Mouse (Mus musculus) heart, embryonic 12.5 days (tissue): Measurements from ENCODE around the gene Setd3. TPM values are rescaled to one million over a fixed set of nuclear protein-coding genes. Genes with fewer than 3 reads are reported as not detected.

ENCODE experiments used
- ATAC-seq: fragments of 200-750 bp; cut with Nextera tagmentation; 2 replicates; pipeline ENCODE4 v1.8.0; 2017; ENCODE audit warnings: moderate TSS enrichment, moderate library complexity; ENCODE audit not compliant: insufficient number of reproducible peaks, low FRiP score
- H3K27ac ChIP-seq: fragments of 300-500 bp; sonication (generic); 2 replicates; pipeline ENCODE4 v1.5.1; 2016; ENCODE audit warnings: mild to moderate bottlenecking, moderate library complexity; ENCODE audit not compliant: poor library complexity, severe bottlenecking
- H3K27me3 ChIP-seq: fragments of 300-500 bp; sonication (generic); replicated peaks from 2 replicates; pipeline ENCODE4 v1.6.1; 2016; ENCODE audit warnings: mild to moderate bottlenecking, moderate library complexity
- H3K36me3 ChIP-seq: fragments of 300-500 bp; sonication (generic); 2 replicates; pipeline ENCODE4 v1.6.1; 2016; ENCODE audit warnings: mild to moderate bottlenecking, moderate library complexity
- H3K4me1 ChIP-seq: fragments of 300-500 bp; sonication (generic); replicated peaks from 2 replicates; pipeline ENCODE4 v1.6.1; 2016; ENCODE audit warnings: mild to moderate bottlenecking
- H3K4me2 ChIP-seq: fragments of 300-500 bp; sonication (generic); 2 replicates; pipeline ENCODE4 v1.6.1; 2016; ENCODE audit warnings: mild to moderate bottlenecking, moderate library complexity
- H3K4me3 ChIP-seq: fragments of 300-500 bp; sonication (generic); 2 replicates; pipeline ENCODE4 v1.5.1; 2016; ENCODE audit warnings: mild to moderate bottlenecking
- H3K9ac ChIP-seq: fragments of 300-500 bp; sonication (generic); 2 replicates; pipeline ENCODE4 v1.6.1; 2016; ENCODE audit warnings: mild to moderate bottlenecking, moderate library complexity
- H3K9me3 ChIP-seq: fragments of 300-500 bp; sonication (generic); replicated peaks from 2 replicates; pipeline ENCODE4 v1.6.1; 2016; ENCODE audit warnings: mild to moderate bottlenecking, moderate library complexity
- WGBS: fragments of 180-500 bp; shearing (Covaris S2); methylation state at CpG from one replicate; pipeline ENCODE4 v1.1.7; 2016; 5-methylcytosine and 5-hydroxymethylcytosine counted together
- polyA plus RNA-seq: library from polyadenylated mRNA; unstranded; fragments of >200 nt; fragmentation: Nextera tagmentation; extraction: Ambion mirVana; gene quantifications from 2 replicates; pipeline ENCODE4 v1.2.1, GENCODE M21; 2016

The Setd3 gene
- polyA plus RNA-seq, 1 experiment from 2014 or later: 83.1 TPM

- Histone ChIP-seq H3K27me3 (no peaks in the 10 kb centered on the region), H3K4me1 (peaks cover 38% of the 10 kb centered on the region), H3K27ac (no peak overlapping the region), H3K4me3 (no peak overlapping the region), H3K9me3 (no peaks in the 10 kb centered on the region), H3K36me3 (no peaks in the 10 kb centered on the region), H3K4me2 (no peak overlapping the region), H3K9ac (no peak overlapping the region)
- 63% methylated on average over 8 of the region's 8 CpGs for WGBS
- no peak for ATAC-seq
Measured at GRCm38 (mm10) chr12:108174606-108175505, 4.3 kb downstream of the Setd3 start.

- no peak for ATAC-seq
- no peak overlapping the region for H3K9ac ChIP-seq
- H3K9me3 ChIP-seq: no peaks in the 10 kb centered on the region
- peaks cover 47% of the 10 kb centered on the region for H3K4me1 ChIP-seq
- H3K27ac ChIP-seq: no peak overlapping the region
- H3K36me3 ChIP-seq: no peaks in the 10 kb centered on the region
- 58% methylated on average over 4 of the region's 4 CpGs for WGBS
- H3K4me3 ChIP-seq: no peak overlapping the region
- H3K4me2 ChIP-seq: no peak overlapping the region
- H3K27me3 ChIP-seq: no peaks in the 10 kb centered on the region
Measured at GRCm38 (mm10) chr12:108172639-108173038, 6.5 kb downstream of the Setd3 start.

GRCm38 (mm10) chr12:108171336-108171735 is 7.8 kb downstream of the Setd3 start:
- Histone ChIP-seq H3K27ac (no peak overlapping the region), H3K4me1 (peaks cover 43% of the 10 kb centered on the region)

GRCm38 (mm10) chr12:108170467-108170866 is 8.6 kb downstream of the Setd3 start:
- no peaks in the 10 kb centered on the region for H3K36me3 ChIP-seq
- H3K4me1 ChIP-seq: peaks cover 45% of the 10 kb centered on the region
- no peak overlapping the region for H3K27ac ChIP-seq
- no peaks in the 10 kb centered on the region for H3K9me3 ChIP-seq
- no peaks in the 10 kb centered on the region for H3K27me3 ChIP-seq
- no peak overlapping the region for H3K4me3 ChIP-seq
- ATAC-seq: no peak
- WGBS: 86% methylated on average over 3 of the region's 3 CpGs
- H3K4me2 ChIP-seq: no peak overlapping the region
- no peak overlapping the region for H3K9ac ChIP-seq

More at GRCm38 (mm10) chr12:108171336-108171735, 7.8 kb downstream of the Setd3 start:
- H3K36me3 ChIP-seq: no peaks in the 10 kb centered on the region
- no peak overlapping the region for H3K4me2 ChIP-seq
- H3K4me3 ChIP-seq: no peak overlapping the region
- H3K27me3 ChIP-seq: no peaks in the 10 kb centered on the region
- ATAC-seq: no peak
- H3K9me3 ChIP-seq: no peaks in the 10 kb centered on the region
- H3K9ac ChIP-seq: no peak overlapping the region

GRCm38 (mm10) chr12:108168909-108169308 is 10.2 kb downstream of the Setd3 start:
- ATAC-seq: no peak
- no peak overlapping the region for H3K4me3 ChIP-seq
- no peaks in the 10 kb centered on the region for H3K27me3 ChIP-seq
- H3K4me1 ChIP-seq: peaks cover 41% of the 10 kb centered on the region
- H3K4me2 ChIP-seq: no peak overlapping the region
- H3K36me3 ChIP-seq: peaks cover 4% of the 10 kb centered on the region
- no peak overlapping the region for H3K9ac ChIP-seq
- WGBS: 57% methylated on average over 3 of the region's 3 CpGs
- no peaks in the 10 kb centered on the region for H3K9me3 ChIP-seq
- H3K27ac ChIP-seq: no peak overlapping the region

GRCm38 (mm10) chr12:108163706-108164105 is 15.4 kb downstream of the Setd3 start:
- no peak overlapping the region for H3K4me2 ChIP-seq
- WGBS: 75% methylated on average over 3 of the region's 3 CpGs
- ATAC-seq: no peak
- H3K9me3 ChIP-seq: no peaks in the 10 kb centered on the region
- H3K36me3 ChIP-seq: peaks cover 42% of the 10 kb centered on the region
- no peak overlapping the region for H3K4me3 ChIP-seq
- no peak overlapping the region for H3K27ac ChIP-seq
- no peak overlapping the region for H3K9ac ChIP-seq
- H3K4me1 ChIP-seq: peaks cover 17% of the 10 kb centered on the region
- no peaks in the 10 kb centered on the region for H3K27me3 ChIP-seq

- Histone ChIP-seq H3K4me1 (peaks cover 7% of the 10 kb centered on the region), H3K36me3 (peaks cover 51% of the 10 kb centered on the region), H3K9ac (no peak overlapping the region), H3K9me3 (no peaks in the 10 kb centered on the region), H3K4me3 (no peak overlapping the region), H3K27me3 (no peaks in the 10 kb centered on the region), H3K27ac (no peak overlapping the region), H3K4me2 (no peak overlapping the region)
- 88% methylated on average over 1 of the region's 1 CpGs for WGBS
- ATAC-seq: no peak
Measured at GRCm38 (mm10) chr12:108162036-108162435, 17.1 kb downstream of the Setd3 start.

GRCm38 (mm10) chr12:108159863-108160262 is 19.3 kb downstream of the Setd3 start:
- no peak overlapping the region for H3K4me3 ChIP-seq
- no peaks in the 10 kb centered on the region for H3K4me1 ChIP-seq
- H3K36me3 ChIP-seq: peaks cover 63% of the 10 kb centered on the region
- ATAC-seq: no peak
- no peak overlapping the region for H3K9ac ChIP-seq
- H3K27ac ChIP-seq: no peak overlapping the region
- no peaks in the 10 kb centered on the region for H3K27me3 ChIP-seq
- no peaks in the 10 kb centered on the region for H3K9me3 ChIP-seq
- H3K4me2 ChIP-seq: no peak overlapping the region

GRCm38 (mm10) chr12:108152743-108153142 is 26.4 kb downstream of the Setd3 start:
- Histone ChIP-seq H3K27ac (no peak overlapping the region), H3K9me3 (no peaks in the 10 kb centered on the region), H3K4me1 (peaks cover 11% of the 10 kb centered on the region), H3K4me3 (no peak overlapping the region), H3K36me3 (peaks cover 51% of the 10 kb centered on the region), H3K27me3 (no peaks in the 10 kb centered on the region), H3K4me2 (no peak overlapping the region), H3K9ac (no peak overlapping the region)
- ATAC-seq: no peak
- WGBS: 91% methylated on average over 2 of the region's 2 CpGs

GRCm38 (mm10) chr12:108149764-108150163 is 29.4 kb downstream of the Setd3 start:
- no peak for ATAC-seq
- WGBS: 77% methylated on average over 3 of the region's 3 CpGs
- no peaks in the 10 kb centered on the region for H3K9me3 ChIP-seq
- H3K27ac ChIP-seq: no peak overlapping the region
- no peak overlapping the region for H3K4me3 ChIP-seq
- H3K36me3 ChIP-seq: peaks cover 44% of the 10 kb centered on the region
- H3K4me1 ChIP-seq: peaks cover 11% of the 10 kb centered on the region
- no peak overlapping the region for H3K9ac ChIP-seq
- H3K27me3 ChIP-seq: no peaks in the 10 kb centered on the region
- H3K4me2 ChIP-seq: no peak overlapping the region

GRCm38 (mm10) chr12:108145198-108145597 is 33.9 kb downstream of the Setd3 start:
- Histone ChIP-seq H3K36me3 (peaks cover 31% of the 10 kb centered on the region), H3K9me3 (no peaks in the 10 kb centered on the region), H3K27me3 (no peaks in the 10 kb centered on the region), H3K27ac (no peak overlapping the region), H3K9ac (no peak overlapping the region), H3K4me3 (no peak overlapping the region), H3K4me1 (peaks cover 14% of the 10 kb centered on the region), H3K4me2 (no peak overlapping the region)
- 93% methylated on average over 3 of the region's 3 CpGs for WGBS
- ATAC-seq: no peak
